Mouse (Mus musculus): ENCODE results near the gene Kcnh1. TPM values are rescaled to one million over a fixed set of nuclear protein-coding genes. Genes with fewer than 3 reads are reported as not detected.

Kcnh1 gene
- polyA plus RNA-seq, 1 experiment from 2014 or later, result 0.56 TPM

DNA sequence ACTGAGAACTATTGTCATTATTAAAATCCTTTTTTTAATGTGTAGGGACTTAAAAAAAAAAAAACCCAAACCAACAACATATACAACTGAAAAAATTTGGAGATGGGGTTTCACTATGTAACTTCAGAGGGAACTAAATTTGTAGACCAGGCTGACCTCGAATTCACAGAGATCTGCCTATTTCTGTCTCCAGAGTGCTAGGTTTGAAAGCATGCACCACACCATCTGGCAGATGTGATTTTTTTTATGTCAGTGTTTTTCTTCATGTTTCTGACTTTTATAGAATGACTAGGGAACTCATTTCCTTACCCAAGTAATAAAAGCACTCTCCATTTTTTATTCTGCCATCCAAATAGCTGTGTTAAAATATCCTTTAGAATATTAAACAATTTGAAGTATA lies 42.1 kb downstream of the Kcnh1 start:
- H3K9ac ChIP-seq (ENCODE audit: low read length), result no peak overlapping the region
- no peaks in the 10 kb centered on the region for H3K36me3 ChIP-seq (ENCODE audit: control insufficient read depth, insufficient read depth, low read length)
- WGBS, result 52% methylated on average over 1 of the region's 1 CpGs
- peaks cover 5% of the 10 kb centered on the region; the same call in 1 of the 2 replicates for H3K9me3 ChIP-seq (replicated peaks; ENCODE audit: control insufficient read depth, low read length)
- no peak overlapping the region for H3K27ac ChIP-seq (ENCODE audit: low read length)
- H3K27me3 ChIP-seq (ENCODE audit: control insufficient read depth, insufficient read depth, low read length), result no peaks in the 10 kb centered on the region
- no peak overlapping the region for H3K4me3 ChIP-seq (replicated peaks; ENCODE audit: low read length)
- no peak overlapping the region for H3K4me2 ChIP-seq (ENCODE audit: low read depth, low read length)
- H3K4me1 ChIP-seq (ENCODE audit: control insufficient read depth, insufficient read depth, low read length), result no peaks in the 10 kb centered on the region
- no peak for ATAC-seq (ENCODE audit: insufficient read depth, low FRiP score)

DNA sequence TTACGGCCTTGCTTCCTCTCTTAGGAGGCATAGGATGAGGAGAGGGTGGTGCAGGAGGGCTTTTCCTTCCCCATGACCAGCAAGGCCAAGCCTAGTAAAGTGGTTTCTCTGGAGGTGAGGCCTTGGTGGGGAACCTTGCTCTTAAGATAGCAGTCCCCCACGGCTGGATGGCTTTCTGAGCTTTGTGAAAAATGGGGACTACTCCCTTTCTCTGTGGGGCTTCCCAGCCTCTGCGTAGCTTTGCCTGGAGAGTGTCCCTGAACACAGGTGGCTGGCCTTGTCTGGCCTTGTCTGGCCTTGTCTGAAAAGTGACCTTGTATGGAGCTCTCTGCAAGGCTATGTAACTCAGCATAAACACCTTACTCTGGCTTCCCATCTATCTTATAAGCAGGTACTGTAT lies 56.3 kb downstream of the Kcnh1 start:
- Histone ChIP-seq H3K4me1 (ENCODE audit: control insufficient read depth, insufficient read depth, low read length) (no peaks in the 10 kb centered on the region), H3K4me2 (ENCODE audit: low read depth, low read length) (no peak overlapping the region), H3K9me3 (replicated peaks; ENCODE audit: control insufficient read depth, low read length) (no peaks in the 10 kb centered on the region), H3K27me3 (ENCODE audit: control insufficient read depth, insufficient read depth, low read length) (no peaks in the 10 kb centered on the region), H3K27ac (ENCODE audit: low read length) (no peak overlapping the region), H3K4me3 (replicated peaks; ENCODE audit: low read length) (no peak overlapping the region), H3K36me3 (ENCODE audit: control insufficient read depth, insufficient read depth, low read length) (no peaks in the 10 kb centered on the region), H3K9ac (ENCODE audit: low read length) (no peak overlapping the region)
- 65% methylated on average over 3 of the region's 3 CpGs for WGBS
- ATAC-seq (ENCODE audit: insufficient read depth, low FRiP score), result no peak

DNA sequence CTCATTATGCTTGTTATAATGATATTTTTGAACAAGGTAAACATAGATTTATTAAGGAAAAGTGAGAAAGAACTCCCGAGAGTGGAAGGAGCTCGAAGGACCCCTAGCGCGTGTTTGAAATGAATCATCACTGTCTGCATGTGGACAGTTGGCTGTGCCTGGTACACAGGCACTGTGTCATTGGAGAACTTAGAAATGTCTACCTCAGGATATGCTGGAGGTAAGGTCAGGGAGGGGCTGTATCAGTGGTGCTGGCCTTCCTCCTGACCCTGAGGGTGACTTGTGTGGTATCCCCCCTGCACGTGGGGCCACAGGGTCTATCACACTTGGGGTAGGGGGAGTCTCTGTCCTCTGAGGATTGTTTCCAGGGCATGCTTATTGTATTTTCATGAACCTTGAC lies 68.6 kb downstream of the Kcnh1 start:
- Histone ChIP-seq H3K4me1 (ENCODE audit: control insufficient read depth, insufficient read depth, low read length) (no peaks in the 10 kb centered on the region), H3K4me3 (replicated peaks; ENCODE audit: low read length) (no peak overlapping the region), H3K36me3 (ENCODE audit: control insufficient read depth, insufficient read depth, low read length) (no peaks in the 10 kb centered on the region), H3K27ac (ENCODE audit: low read length) (no peak overlapping the region), H3K27me3 (ENCODE audit: control insufficient read depth, insufficient read depth, low read length) (no peaks in the 10 kb centered on the region), H3K4me2 (ENCODE audit: low read depth, low read length) (no peak overlapping the region), H3K9ac (ENCODE audit: low read length) (no peak overlapping the region), H3K9me3 (replicated peaks; ENCODE audit: control insufficient read depth, low read length) (no peaks in the 10 kb centered on the region)
- no peak for ATAC-seq (ENCODE audit: insufficient read depth, low FRiP score)
- WGBS, result 78% methylated on average over 5 of the region's 5 CpGs

DNA sequence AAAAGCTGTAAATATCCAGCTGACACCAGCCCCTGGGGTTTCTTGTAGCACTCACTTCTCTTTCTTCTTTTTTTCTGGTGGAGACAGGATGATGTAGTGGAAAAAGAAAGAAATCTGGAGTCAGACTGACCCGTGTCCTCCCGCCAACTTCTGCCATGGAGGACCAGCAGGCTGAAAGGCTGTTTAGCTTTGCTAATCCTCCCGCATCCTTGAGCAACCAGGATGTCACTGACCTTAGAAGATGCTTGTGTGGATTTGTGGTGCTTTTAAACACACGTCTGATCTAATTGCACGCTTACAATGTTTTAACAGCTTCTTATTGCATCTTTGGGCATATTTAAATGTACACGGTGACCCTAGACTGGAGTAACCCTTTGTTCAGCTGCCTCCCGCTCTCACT lies 69.0 kb downstream of the Kcnh1 start:
- WGBS, result 50% methylated on average over 7 of the region's 7 CpGs
- Histone ChIP-seq H3K9ac (ENCODE audit: low read length) (no peak overlapping the region), H3K9me3 (replicated peaks; ENCODE audit: control insufficient read depth, low read length) (no peaks in the 10 kb centered on the region), H3K4me1 (ENCODE audit: control insufficient read depth, insufficient read depth, low read length) (no peaks in the 10 kb centered on the region), H3K36me3 (ENCODE audit: control insufficient read depth, insufficient read depth, low read length) (no peaks in the 10 kb centered on the region), H3K4me3 (replicated peaks; ENCODE audit: low read length) (no peak overlapping the region), H3K4me2 (ENCODE audit: low read depth, low read length) (no peak overlapping the region), H3K27ac (ENCODE audit: low read length) (no peak overlapping the region), H3K27me3 (ENCODE audit: control insufficient read depth, insufficient read depth, low read length) (no peaks in the 10 kb centered on the region)
- ATAC-seq (ENCODE audit: insufficient read depth, low FRiP score), result no peak

DNA sequence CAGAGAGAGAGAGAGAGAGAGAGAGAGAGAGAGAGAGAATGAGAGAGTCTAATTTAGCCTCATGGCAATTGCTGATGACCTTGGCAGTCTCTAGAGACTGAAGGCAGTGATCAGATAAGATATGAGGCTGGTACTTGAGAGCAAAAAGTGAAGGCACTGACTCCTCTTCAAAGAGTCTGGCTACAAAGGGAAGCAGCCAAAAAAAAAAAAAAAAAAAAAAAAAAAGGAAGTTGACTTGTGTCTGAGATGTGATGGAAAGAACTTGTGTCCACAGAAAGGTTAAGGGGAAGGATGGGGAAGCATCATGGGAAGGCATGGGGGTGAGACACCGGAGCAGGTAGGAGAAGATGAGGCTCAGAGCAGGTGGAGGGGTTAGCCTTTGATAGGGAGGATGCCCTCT lies 75.1 kb downstream of the Kcnh1 start:
- Histone ChIP-seq H3K9me3 (replicated peaks; ENCODE audit: control insufficient read depth, low read length) (no peaks in the 10 kb centered on the region), H3K9ac (ENCODE audit: low read length) (no peak overlapping the region), H3K4me3 (replicated peaks; ENCODE audit: low read length) (no peak overlapping the region), H3K4me2 (ENCODE audit: low read depth, low read length) (no peak overlapping the region), H3K36me3 (ENCODE audit: control insufficient read depth, insufficient read depth, low read length) (no peaks in the 10 kb centered on the region), H3K4me1 (ENCODE audit: control insufficient read depth, insufficient read depth, low read length) (no peaks in the 10 kb centered on the region), H3K27me3 (ENCODE audit: control insufficient read depth, insufficient read depth, low read length) (no peaks in the 10 kb centered on the region), H3K27ac (ENCODE audit: low read length) (no peak overlapping the region)
- 71% methylated on average over 1 of the region's 1 CpGs for WGBS
- no peak for ATAC-seq (ENCODE audit: insufficient read depth, low FRiP score)

DNA sequence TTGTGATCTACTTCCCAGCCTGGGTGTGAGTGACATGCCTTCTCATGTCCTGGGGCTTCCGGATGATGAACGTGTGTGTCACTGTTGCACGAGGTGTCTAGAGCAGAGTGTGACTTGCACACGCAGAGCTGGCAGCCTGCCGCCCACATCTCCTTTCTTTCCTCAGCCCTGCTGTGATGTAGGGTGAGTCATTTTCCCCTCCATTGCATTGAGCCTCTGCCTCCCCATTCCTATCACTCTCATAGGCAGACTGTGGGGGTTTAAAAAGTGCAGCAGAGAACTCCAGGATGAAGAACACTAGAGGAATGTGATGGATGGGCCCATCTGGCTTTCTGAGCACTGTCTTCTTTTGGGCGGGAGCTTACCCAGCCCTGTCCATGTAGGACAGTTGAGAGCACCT lies 76.4 kb downstream of the Kcnh1 start:
- Histone ChIP-seq H3K9ac (ENCODE audit: low read length) (no peak overlapping the region), H3K27ac (ENCODE audit: low read length) (no peak overlapping the region), H3K4me2 (ENCODE audit: low read depth, low read length) (no peak overlapping the region), H3K4me3 (replicated peaks; ENCODE audit: low read length) (no peak overlapping the region), H3K27me3 (ENCODE audit: control insufficient read depth, insufficient read depth, low read length) (no peaks in the 10 kb centered on the region), H3K36me3 (ENCODE audit: control insufficient read depth, insufficient read depth, low read length) (no peaks in the 10 kb centered on the region), H3K9me3 (replicated peaks; ENCODE audit: control insufficient read depth, low read length) (no peaks in the 10 kb centered on the region), H3K4me1 (ENCODE audit: control insufficient read depth, insufficient read depth, low read length) (no peaks in the 10 kb centered on the region)
- ATAC-seq (ENCODE audit: insufficient read depth, low FRiP score), result no peak
- WGBS, result 81% methylated on average over 6 of the region's 6 CpGs

DNA sequence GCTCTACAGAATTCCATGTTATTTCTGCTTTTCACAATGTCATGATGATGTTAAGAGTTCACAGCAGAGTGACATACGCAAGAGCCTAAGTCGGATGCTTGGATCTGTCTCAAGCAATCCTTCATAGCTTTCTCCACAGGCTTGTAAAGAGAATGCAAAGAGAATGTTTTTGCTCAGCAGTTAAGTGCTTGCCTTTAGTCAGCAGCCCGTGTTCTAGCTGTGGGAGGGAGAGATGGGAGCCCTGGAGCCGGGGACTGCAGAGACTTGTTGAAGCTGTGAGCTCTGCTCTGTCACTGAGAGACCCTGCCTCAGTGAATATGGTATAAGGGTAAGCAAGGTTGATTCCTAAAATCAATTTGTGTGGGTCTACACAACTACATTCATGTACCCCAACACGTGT lies 78.3 kb downstream of the Kcnh1 start:
- no peak for ATAC-seq (ENCODE audit: insufficient read depth, low FRiP score)
- Histone ChIP-seq H3K27ac (ENCODE audit: low read length) (no peak overlapping the region), H3K4me3 (replicated peaks; ENCODE audit: low read length) (no peak overlapping the region), H3K9ac (ENCODE audit: low read length) (no peak overlapping the region), H3K4me1 (ENCODE audit: control insufficient read depth, insufficient read depth, low read length) (no peaks in the 10 kb centered on the region), H3K4me2 (ENCODE audit: low read depth, low read length) (no peak overlapping the region), H3K9me3 (replicated peaks; ENCODE audit: control insufficient read depth, low read length) (no peaks in the 10 kb centered on the region), H3K27me3 (ENCODE audit: control insufficient read depth, insufficient read depth, low read length) (no peaks in the 10 kb centered on the region), H3K36me3 (ENCODE audit: control insufficient read depth, insufficient read depth, low read length) (no peaks in the 10 kb centered on the region)
- WGBS, result 62% methylated on average over 5 of the region's 5 CpGs

DNA sequence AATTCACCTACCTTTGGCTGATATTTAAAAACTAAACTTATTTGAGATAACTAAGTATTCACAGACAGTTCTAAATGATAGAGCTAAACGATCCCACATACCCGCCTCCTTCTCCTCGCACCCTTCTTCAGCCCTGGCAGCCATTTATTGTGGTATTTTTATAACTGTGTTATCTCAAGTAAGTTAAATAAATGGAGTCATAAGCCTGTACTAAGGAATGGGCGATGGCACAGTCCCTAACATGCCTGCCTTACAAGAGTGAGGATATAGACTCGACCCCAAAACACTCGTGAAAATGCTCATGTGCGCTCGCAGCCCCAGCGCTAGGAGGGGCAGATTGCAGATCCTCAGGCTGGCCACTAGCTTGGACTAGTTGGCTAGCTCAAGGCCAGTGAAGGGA lies 79.3 kb downstream of the Kcnh1 start:
- no peaks in the 10 kb centered on the region for H3K27me3 ChIP-seq (ENCODE audit: control insufficient read depth, insufficient read depth, low read length)
- ATAC-seq (ENCODE audit: insufficient read depth, low FRiP score), result no peak
- H3K9me3 ChIP-seq (replicated peaks; ENCODE audit: control insufficient read depth, low read length), result no peaks in the 10 kb centered on the region
- no peaks in the 10 kb centered on the region for H3K4me1 ChIP-seq (ENCODE audit: control insufficient read depth, insufficient read depth, low read length)
- H3K4me2 ChIP-seq (ENCODE audit: low read depth, low read length), result no peak overlapping the region
- 73% methylated on average over 9 of the region's 9 CpGs for WGBS
- no peak overlapping the region for H3K27ac ChIP-seq (ENCODE audit: low read length)
- no peak overlapping the region for H3K4me3 ChIP-seq (replicated peaks; ENCODE audit: low read length)
- no peaks in the 10 kb centered on the region for H3K36me3 ChIP-seq (ENCODE audit: control insufficient read depth, insufficient read depth, low read length)
- no peak overlapping the region for H3K9ac ChIP-seq (ENCODE audit: low read length)

DNA sequence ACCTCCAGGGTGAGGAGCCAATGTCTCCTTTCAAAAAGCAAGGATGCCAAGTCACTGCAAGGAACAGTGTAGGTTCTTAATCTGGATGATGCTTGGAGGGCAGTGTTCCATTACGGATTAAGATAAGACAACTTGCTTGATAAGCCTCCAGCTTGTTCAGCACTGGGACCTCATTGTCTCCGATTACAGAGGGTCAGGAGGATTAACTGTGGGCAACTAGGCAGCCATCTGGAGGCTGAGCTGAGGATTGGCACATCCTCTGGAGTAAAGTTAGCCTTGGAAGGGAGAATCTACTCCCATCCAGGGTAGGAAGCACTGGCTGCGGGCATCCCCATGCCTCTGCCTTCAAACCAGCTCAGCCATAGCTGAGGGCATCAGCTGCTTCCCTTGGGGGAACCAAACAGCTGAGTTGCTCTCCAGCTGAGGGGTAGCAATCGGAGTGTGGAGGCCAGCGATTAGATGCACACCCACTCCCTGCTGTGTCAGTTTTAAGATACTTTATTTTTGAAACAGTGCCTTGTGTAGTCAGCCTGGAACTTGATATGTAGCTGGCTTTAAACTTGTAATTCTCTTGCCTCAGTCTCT lies 87.3 kb downstream of the Kcnh1 start:
- no peaks in the 10 kb centered on the region for H3K36me3 ChIP-seq (ENCODE audit: control insufficient read depth, insufficient read depth, low read length)
- H3K4me1 ChIP-seq (ENCODE audit: control insufficient read depth, insufficient read depth, low read length), result no peaks in the 10 kb centered on the region
- no peaks in the 10 kb centered on the region for H3K27me3 ChIP-seq (ENCODE audit: control insufficient read depth, insufficient read depth, low read length)
- H3K27ac ChIP-seq (ENCODE audit: low read length), result no peak overlapping the region
- no peaks in the 10 kb centered on the region for H3K9me3 ChIP-seq (replicated peaks; ENCODE audit: control insufficient read depth, low read length)
- no peak overlapping the region for H3K4me3 ChIP-seq (replicated peaks; ENCODE audit: low read length)
- WGBS, result 73% methylated on average over 5 of the region's 5 CpGs
- no peak overlapping the region for H3K4me2 ChIP-seq (ENCODE audit: low read depth, low read length)
- no peak overlapping the region for H3K9ac ChIP-seq (ENCODE audit: low read length)
- ATAC-seq (ENCODE audit: insufficient read depth, low FRiP score), result no peak

DNA sequence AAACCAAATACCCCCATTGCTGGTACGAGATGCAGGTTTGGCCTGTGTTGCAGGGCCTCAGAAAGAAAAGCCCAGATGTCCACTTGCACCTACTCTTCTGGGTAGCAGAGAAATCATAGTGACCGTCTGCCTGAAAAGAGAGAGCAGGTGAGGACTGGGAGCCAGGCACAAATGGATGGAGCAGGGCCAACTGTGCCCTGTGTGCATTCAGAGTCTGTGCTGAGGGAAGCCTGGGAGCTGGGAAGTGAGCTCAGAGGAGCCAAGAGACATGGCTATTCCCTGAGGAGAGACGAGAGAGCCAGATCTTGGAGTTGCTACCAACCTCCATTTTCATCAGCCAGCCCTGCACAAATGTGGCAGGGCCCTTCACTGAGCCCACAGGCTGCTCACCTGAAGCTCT lies 93.8 kb downstream of the Kcnh1 start:
- WGBS, result 81% methylated on average over 3 of the region's 3 CpGs
- Histone ChIP-seq H3K9ac (ENCODE audit: low read length) (no peak overlapping the region), H3K36me3 (ENCODE audit: control insufficient read depth, insufficient read depth, low read length) (no peaks in the 10 kb centered on the region), H3K9me3 (replicated peaks; ENCODE audit: control insufficient read depth, low read length) (no peaks in the 10 kb centered on the region), H3K4me3 (replicated peaks; ENCODE audit: low read length) (no peak overlapping the region), H3K4me2 (ENCODE audit: low read depth, low read length) (no peak overlapping the region), H3K4me1 (ENCODE audit: control insufficient read depth, insufficient read depth, low read length) (no peaks in the 10 kb centered on the region), H3K27me3 (ENCODE audit: control insufficient read depth, insufficient read depth, low read length) (no peaks in the 10 kb centered on the region), H3K27ac (ENCODE audit: low read length) (no peak overlapping the region)
- no peak for ATAC-seq (ENCODE audit: insufficient read depth, low FRiP score)

Data from stomach, embryonic 16.5 days (tissue).